Mouse (Mus musculus) limb, embryonic 12.5 days (tissue): ENCODE data around the gene Il4. TPM values are rescaled to one million over a fixed set of nuclear protein-coding genes. Genes with fewer than 3 reads are reported as not detected.

Experiments
- ATAC-seq: fragments of 200-750 bp; cut with Nextera tagmentation; 2 replicates; pipeline ENCODE4 v1.8.0; 2017; ENCODE audit warnings: low read depth, moderate TSS enrichment; ENCODE audit not compliant: insufficient number of reproducible peaks, insufficient read depth, low FRiP score, low TSS enrichment
- H3K27ac ChIP-seq: fragments of 300-500 bp; sonication (generic); 2 replicates; pipeline ENCODE4 v1.5.1; 2016; ENCODE audit warnings: mild to moderate bottlenecking, moderate library complexity
- H3K27me3 ChIP-seq: fragments of 300-500 bp; sonication (generic); 2 replicates; pipeline ENCODE4 v1.6.1; 2016; ENCODE audit warnings: mild to moderate bottlenecking, moderate library complexity
- H3K36me3 ChIP-seq: fragments of 300-500 bp; sonication (generic); 2 replicates; pipeline ENCODE4 v1.6.1; 2016; ENCODE audit warnings: mild to moderate bottlenecking, moderate library complexity
- H3K4me1 ChIP-seq: fragments of 300-500 bp; sonication (generic); replicated peaks from 2 replicates; pipeline ENCODE4 v1.6.1; 2016
- H3K4me2 ChIP-seq: fragments of 300-500 bp; sonication (generic); 2 replicates; pipeline ENCODE4 v1.6.1; 2016; ENCODE audit warnings: mild to moderate bottlenecking, moderate library complexity
- H3K4me3 ChIP-seq: fragments of 300-500 bp; sonication (generic); replicated peaks from 2 replicates; pipeline ENCODE4 v1.5.1; 2016; ENCODE audit warnings: mild to moderate bottlenecking
- H3K9ac ChIP-seq: fragments of 300-500 bp; sonication (generic); replicated peaks from 2 replicates; pipeline ENCODE4 v1.6.1; 2016; ENCODE audit warnings: mild to moderate bottlenecking, moderate library complexity
- H3K9me3 ChIP-seq: fragments of 300-500 bp; sonication (generic); 2 replicates; pipeline ENCODE4 v1.6.1; 2016; ENCODE audit warnings: mild to moderate bottlenecking, moderate library complexity
- whole genome bisulfite sequencing: fragments of 180-500 bp; shearing (Covaris S2); methylation state at CpG from one replicate; pipeline ENCODE4 v1.1.7; 2016; 5-methylcytosine and 5-hydroxymethylcytosine counted together
- polyA plus RNA-seq: library from polyadenylated mRNA; unstranded; fragments of >200 nt; fragmentation: Nextera tagmentation; extraction: Ambion mirVana; gene quantifications from 2 replicates; pipeline ENCODE4 v1.2.1, GENCODE M21; 2016

Gene Il4
- polyA plus RNA-seq, 1 experiment from 2014 or later = 2.0 TPM

DNA sequence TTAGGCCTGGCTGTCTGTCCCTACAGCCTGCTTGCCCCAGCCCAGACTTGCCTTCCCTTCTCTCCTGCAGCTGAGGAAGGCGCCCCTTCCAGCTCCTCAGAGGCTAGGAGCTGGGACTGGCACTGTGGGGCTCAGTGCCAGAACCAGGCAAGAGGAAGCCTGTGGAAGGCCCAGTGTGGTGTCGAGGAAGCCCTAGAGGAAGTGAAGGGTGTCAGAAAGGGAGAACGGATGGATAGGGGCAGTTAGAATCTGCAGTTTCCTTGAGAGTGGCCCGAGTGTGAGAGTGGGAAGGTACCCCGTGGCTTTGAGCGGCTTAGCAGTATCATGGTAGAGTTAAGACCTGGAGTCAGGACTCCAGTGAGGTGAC is 4.0 kb upstream of the Il4 start:
- H3K9me3 ChIP-seq = no peaks in the 10 kb centered on the region
- H3K4me3 ChIP-seq = no peak overlapping the region
- no peak overlapping the region for H3K9ac ChIP-seq
- ATAC-seq = no peak
- WGBS = 85% methylated on average over 6 of the region's 6 CpGs
- H3K27me3 ChIP-seq = no peaks in the 10 kb centered on the region
- no peaks in the 10 kb centered on the region for H3K36me3 ChIP-seq
- no peak overlapping the region for H3K27ac ChIP-seq
- H3K4me1 ChIP-seq = no peaks in the 10 kb centered on the region; the same call in 1 of the 2 replicates
- H3K4me2 ChIP-seq = no peak overlapping the region

DNA sequence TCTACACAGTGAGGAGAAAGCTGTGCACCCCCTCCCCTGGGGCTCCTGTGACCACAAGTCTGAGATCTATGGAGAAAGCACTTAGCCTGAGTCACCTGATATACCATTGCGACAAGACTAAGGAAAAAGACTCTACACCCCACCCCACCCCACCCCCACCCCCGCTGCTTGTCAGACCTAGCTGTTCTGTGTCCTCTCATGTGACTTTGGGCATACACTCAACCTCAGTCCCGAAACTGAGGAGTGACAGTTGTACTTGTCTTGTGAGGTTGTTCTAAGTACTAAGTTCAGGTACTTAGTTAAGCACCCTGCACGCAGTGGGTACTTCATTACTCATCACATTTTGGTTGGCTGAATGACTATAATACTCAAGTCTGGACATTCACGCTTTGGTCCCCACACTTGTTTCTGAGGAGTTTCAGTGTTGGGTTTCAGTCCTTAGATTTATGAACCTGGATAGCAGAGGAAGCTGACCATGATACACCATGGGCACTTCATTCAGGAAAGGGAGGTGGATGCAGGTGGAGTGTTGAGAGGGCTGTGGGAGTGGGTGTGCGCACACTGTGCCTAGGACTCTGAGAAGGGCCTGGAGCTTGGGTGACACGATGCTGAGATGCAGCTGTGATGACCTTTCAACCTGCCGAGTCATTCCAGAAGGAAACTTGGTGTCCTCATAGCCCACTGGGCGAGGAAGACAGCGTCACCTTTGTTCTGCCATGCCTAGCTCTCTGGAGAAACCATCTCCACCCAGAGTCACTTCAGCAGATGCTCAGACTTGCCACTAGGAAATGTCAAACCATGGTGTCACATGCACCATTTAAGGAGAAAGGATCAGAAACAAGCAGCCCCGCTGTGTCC is 3.3 kb upstream of the Il4 start:
- Histone ChIP-seq H3K9me3 (no peaks in the 10 kb centered on the region), H3K36me3 (no peaks in the 10 kb centered on the region), H3K4me1 (no peaks in the 10 kb centered on the region), H3K9ac (no peak overlapping the region), H3K4me2 (no peak overlapping the region), H3K4me3 (no peak overlapping the region), H3K27me3 (no peaks in the 10 kb centered on the region), H3K27ac (no peak overlapping the region)
- ATAC-seq = no peak
- WGBS = 88% methylated on average over 11 of the region's 11 CpGs

DNA sequence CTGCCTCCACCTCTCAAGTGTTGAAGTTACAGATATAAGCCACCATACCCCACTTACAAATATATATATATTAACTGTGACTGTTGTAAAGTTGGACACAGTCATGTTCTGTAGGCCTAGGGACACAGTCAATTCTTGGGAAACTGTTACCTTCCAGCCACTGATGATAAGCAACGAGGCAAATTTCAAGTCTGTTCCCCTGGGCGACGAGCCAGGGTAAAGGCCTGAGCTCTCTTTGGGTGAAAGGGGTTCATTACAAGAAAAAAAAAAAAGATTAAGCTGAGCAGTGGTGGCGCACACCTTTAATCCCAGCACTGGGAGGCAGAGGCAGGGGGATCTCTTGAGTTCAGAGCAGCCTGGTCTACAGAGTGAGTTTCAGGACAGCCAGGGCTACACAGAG is 1.6 kb upstream of the Il4 start:
- Histone ChIP-seq H3K4me2 (no peak overlapping the region), H3K4me1 (no peaks in the 10 kb centered on the region), H3K27me3 (no peaks in the 10 kb centered on the region), H3K9ac (no peak overlapping the region), H3K9me3 (no peaks in the 10 kb centered on the region), H3K36me3 (no peaks in the 10 kb centered on the region), H3K4me3 (no peak overlapping the region), H3K27ac (no peak overlapping the region)
- no peak for ATAC-seq
- WGBS = 91% methylated on average over 4 of the region's 4 CpGs

DNA sequence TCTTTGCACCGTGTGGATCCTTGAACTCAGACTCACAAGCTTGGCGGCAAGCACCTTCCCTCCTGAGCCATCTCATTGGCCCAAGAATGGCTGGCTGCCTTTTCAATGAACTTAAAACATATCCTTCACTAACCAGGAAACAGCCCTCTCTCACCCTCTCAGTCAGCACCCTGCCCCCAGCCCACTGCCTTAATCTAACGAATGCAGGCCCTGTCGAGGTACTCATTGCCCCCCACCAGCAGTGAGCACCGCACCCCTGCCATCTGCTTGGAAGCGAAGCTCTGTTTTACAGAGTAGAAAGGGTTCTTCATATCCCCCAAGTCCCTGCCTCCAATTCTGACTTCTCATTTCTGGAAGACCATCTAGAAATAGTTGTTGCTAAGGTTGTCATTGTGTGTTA is 959 bp upstream of the Il4 start:
- no peak for ATAC-seq
- H3K9me3 ChIP-seq = no peaks in the 10 kb centered on the region
- WGBS = 61% methylated on average over 6 of the region's 6 CpGs

DNA sequence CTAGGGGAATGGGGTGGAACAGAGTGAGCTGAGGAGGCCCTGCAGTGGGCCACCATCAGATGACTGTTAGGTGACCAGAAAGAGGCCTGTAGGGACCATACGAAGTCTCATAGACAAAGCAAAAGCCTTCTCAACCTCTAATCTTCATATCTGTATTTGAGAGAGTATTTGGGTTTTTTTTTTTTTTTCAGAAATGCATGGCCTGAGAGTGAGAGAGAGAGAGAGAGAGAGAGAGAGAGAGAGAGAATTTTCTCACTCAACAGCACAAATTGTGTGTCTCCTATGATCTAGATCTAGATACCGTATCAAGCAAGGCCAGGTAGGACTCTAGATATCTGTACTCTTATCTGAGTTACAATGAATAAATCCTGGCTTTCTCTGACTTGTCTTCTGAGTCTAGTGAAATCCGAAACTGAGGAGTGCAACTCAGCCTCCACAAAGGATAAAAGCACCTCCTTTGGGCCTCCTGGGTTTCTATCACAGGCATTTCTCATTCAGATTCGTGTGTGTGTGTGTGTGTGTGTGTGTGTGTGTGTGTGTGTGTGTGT is 833 bp downstream of the Il4 start:
- WGBS = 64% methylated on average over 4 of the region's 4 CpGs
- no peak overlapping the region for H3K4me3 ChIP-seq
- no peak overlapping the region for H3K4me2 ChIP-seq
- H3K27me3 ChIP-seq = no peaks in the 10 kb centered on the region
- no peak overlapping the region for H3K9ac ChIP-seq
- ATAC-seq = no peak
- no peaks in the 10 kb centered on the region for H3K36me3 ChIP-seq
- no peak overlapping the region for H3K27ac ChIP-seq
- H3K4me1 ChIP-seq = no peaks in the 10 kb centered on the region
- H3K9me3 ChIP-seq = no peaks in the 10 kb centered on the region

More for the DNA sequence above, 959 bp upstream of the Il4 start:
- no peaks in the 10 kb centered on the region for H3K36me3 ChIP-seq
- H3K27ac ChIP-seq = no peak overlapping the region
- H3K4me3 ChIP-seq = no peak overlapping the region
- no peak overlapping the region for H3K4me2 ChIP-seq
- no peaks in the 10 kb centered on the region for H3K27me3 ChIP-seq
- H3K9ac ChIP-seq = no peak overlapping the region
- H3K4me1 ChIP-seq = no peaks in the 10 kb centered on the region

DNA sequence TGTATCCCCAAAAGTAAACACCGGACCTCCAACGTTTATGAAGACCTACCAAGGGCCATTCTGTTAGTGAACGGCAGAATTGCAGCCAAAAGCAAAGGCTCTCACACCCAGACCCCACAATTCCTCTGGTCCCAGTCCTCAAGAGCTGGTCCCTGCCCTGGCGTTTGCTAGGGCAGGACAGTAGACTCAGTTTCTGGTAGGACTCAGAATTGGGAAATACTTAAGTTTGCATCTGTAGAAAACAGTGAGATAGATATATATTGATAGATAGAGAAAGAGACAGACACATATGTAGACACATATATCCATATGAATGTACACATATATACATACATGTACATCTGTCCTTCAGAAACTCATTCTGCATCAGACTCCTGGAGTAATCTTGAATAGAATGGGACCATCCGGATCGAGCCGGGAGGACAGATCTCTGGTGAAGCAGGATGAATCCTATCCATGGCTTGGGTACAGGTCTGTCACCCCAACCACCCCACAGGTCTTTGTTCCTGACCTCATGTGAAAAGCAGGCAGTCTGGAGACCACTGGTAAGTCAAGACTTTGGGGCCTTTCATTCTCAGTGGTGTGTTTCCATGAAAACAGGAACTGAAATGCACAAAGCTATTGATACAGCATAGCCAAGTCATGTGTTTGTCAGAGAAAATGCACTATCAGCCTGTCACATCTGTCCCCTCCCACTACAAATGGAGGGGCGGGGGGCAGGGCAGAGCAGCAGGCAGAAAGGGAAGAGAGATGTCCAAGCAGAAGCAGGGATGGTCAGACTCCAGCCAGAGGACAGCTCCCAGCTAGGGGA is 1.5 kb downstream of the Il4 start:
- H3K36me3 ChIP-seq = no peaks in the 10 kb centered on the region
- ATAC-seq = no peak

DNA sequence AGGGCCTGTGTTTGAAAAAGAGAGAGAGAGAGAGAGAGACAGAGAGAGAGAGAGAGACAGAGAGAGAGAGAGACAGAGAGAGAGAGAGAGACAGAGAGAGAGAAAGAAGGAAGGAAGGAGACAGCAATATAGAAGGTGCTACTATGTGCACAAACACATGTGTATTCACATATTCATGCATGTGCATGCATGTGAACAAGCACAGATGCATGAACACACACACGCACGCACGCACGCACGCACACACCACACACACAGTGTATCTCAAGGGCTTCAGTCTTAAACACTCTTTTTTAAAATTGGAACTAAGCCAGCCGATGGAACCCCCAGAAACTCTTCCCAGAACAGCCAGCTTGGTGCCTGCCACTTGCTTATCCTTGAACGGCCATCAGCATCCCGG is 2.9 kb downstream of the Il4 start:
- 95% methylated on average over 8 of the region's 8 CpGs for WGBS
- Histone ChIP-seq H3K9ac (no peak overlapping the region), H3K27me3 (no peaks in the 10 kb centered on the region), H3K4me1 (no peaks in the 10 kb centered on the region), H3K9me3 (0 out of 2 replicates have a peak, but pooled peaks cover 5% of the 10 kb centered on the region), H3K36me3 (no peaks in the 10 kb centered on the region), H3K4me3 (no peak overlapping the region), H3K4me2 (no peak overlapping the region), H3K27ac (no peak overlapping the region)
- no peak for ATAC-seq

More for the DNA sequence above, 1.5 kb downstream of the Il4 start:
- WGBS = 78% methylated on average over 8 of the region's 8 CpGs
- H3K4me3 ChIP-seq = no peak overlapping the region
- H3K4me2 ChIP-seq = no peak overlapping the region
- H3K4me1 ChIP-seq = no peaks in the 10 kb centered on the region
- H3K9me3 ChIP-seq = no peaks in the 10 kb centered on the region
- H3K27me3 ChIP-seq = no peaks in the 10 kb centered on the region
- H3K27ac ChIP-seq = no peak overlapping the region
- H3K9ac ChIP-seq = no peak overlapping the region

DNA sequence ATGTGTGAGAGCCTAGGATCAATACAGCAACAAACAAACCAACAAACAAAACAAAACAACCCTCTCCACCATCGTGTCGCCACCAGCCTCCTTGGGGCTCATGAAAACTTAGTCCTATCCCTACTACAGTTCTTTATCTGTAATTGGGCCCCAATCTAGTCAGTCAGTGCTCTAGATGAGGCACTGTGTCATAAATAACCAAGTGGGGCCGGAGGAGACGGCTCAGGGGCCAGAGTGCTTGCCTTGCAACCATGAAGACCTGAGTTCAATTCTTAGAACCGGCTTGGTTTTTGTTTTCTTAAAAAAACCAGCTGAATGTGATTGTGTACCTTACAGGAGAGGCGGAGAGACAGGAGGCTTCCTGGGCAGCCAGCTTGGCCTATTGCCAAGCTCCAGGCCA is 3.3 kb downstream of the Il4 start:
- 73% methylated on average over 6 of the region's 6 CpGs for WGBS
- ATAC-seq = no peak

DNA sequence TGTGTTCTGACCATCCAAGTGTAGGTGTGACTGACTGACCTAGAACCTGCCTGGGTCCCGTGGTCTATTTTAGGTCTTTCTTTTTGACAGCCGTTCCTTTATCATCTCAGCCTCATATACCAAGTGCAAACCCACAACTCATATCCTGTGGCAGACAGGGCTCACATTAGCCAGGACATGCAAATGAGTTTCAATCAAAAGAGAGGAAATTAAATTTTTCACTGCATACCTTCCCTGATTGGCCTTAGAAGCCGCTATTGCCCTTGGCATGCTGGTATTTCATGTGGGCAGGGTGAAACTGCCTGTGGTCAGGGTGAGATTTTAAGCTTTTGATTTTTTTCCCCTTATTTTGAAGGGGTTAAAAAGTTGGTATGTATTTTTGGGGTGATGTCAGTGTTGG is 8.8 kb downstream of the Il4 start:
- no peak overlapping the region for H3K27ac ChIP-seq

More for the DNA sequence above, 3.3 kb downstream of the Il4 start:
- Histone ChIP-seq H3K9me3 (0 out of 2 replicates have a peak, but pooled peaks cover 5% of the 10 kb centered on the region), H3K4me3 (no peak overlapping the region), H3K9ac (no peak overlapping the region), H3K27me3 (no peaks in the 10 kb centered on the region), H3K4me2 (no peak overlapping the region), H3K4me1 (no peaks in the 10 kb centered on the region), H3K36me3 (no peaks in the 10 kb centered on the region), H3K27ac (no peak overlapping the region)

DNA sequence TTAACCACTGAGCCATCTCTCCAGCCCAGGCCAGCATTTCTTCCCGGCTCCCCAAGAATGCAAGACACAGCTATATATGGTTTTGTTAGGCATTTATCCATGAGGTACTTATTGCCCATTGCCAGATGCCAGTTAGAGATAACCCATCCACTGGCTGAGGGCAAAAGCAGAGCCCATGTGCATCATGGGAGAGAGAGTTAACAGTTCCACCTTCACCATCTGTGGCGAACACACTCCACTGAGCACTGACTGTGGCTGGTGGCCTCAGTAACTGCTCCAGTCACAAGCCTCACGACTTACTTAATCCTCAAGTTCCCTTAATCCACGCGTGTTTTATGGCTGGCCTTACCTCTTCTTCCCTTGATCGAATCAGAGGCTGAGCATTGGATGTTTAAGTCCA is 9.2 kb downstream of the Il4 start:
- 64% methylated on average over 6 of the region's 6 CpGs for WGBS
- Histone ChIP-seq H3K9ac (no peak overlapping the region), H3K27me3 (no peaks in the 10 kb centered on the region; the same call in 1 of the 2 replicates), H3K4me3 (no peak overlapping the region), H3K9me3 (0 out of 2 replicates have a peak, but pooled peaks cover 5% of the 10 kb centered on the region), H3K27ac (no peak overlapping the region), H3K4me1 (peaks cover 6% of the 10 kb centered on the region; the same call in 1 of the 2 replicates), H3K4me2 (no peak overlapping the region), H3K36me3 (no peaks in the 10 kb centered on the region)
- no peak for ATAC-seq

More for the DNA sequence above, 8.8 kb downstream of the Il4 start:
- H3K36me3 ChIP-seq = no peaks in the 10 kb centered on the region
- no peaks in the 10 kb centered on the region; the same call in 1 of the 2 replicates for H3K27me3 ChIP-seq
- no peak overlapping the region for H3K4me2 ChIP-seq
- H3K4me3 ChIP-seq = no peak overlapping the region
- H3K9ac ChIP-seq = no peak overlapping the region
- no peak for ATAC-seq
- WGBS = 78% methylated on average over 3 of the region's 3 CpGs
- 0 out of 2 replicates have a peak, but pooled peaks cover 5% of the 10 kb centered on the region for H3K9me3 ChIP-seq
- peaks cover 6% of the 10 kb centered on the region; the same call in 1 of the 2 replicates for H3K4me1 ChIP-seq

DNA sequence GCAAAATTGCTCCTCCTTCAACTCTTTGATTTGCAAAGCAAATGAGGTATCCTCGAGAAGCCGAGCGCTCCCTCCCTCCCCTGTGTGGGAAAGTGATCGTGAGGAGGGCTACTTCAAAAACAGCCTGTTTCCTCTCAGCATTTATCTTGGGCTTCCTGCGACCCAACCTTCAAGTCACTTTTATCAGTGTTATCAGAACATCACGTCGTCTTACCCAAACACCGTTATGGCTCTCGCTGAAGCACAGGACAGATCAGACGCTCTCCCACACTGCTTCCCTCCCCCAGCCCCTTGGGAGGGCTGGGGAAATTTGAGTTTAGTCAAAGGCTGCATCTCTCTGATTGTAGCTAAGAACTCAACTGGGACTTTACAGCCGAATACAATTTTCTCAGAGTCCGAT is 12.9 kb downstream of the Il4 start:
- Histone ChIP-seq H3K27ac (no peak overlapping the region), H3K4me3 (no peak overlapping the region), H3K9ac (no peak overlapping the region), H3K4me1 (peaks cover 6% of the 10 kb centered on the region; the same call in 1 of the 2 replicates), H3K9me3 (no peaks in the 10 kb centered on the region), H3K36me3 (peaks cover 13% of the 10 kb centered on the region), H3K27me3 (no peaks in the 10 kb centered on the region; the same call in 1 of the 2 replicates), H3K4me2 (no peak overlapping the region)
- no peak for ATAC-seq
- 10% methylated on average over 12 of the region's 12 CpGs for WGBS
